Mouse (Mus musculus) stomach, embryonic 14.5 days (tissue): ENCODE results near the gene Tmem106c. TPM values are rescaled to one million over a fixed set of nuclear protein-coding genes. Genes with fewer than 3 reads are reported as not detected.

ENCODE experiments used
- ATAC-seq: fragments of 200-750 bp; cut with Nextera tagmentation; 2 replicates; pipeline ENCODE4 v1.8.0; 2017; ENCODE audit warnings: low read depth, moderate TSS enrichment; ENCODE audit not compliant: insufficient number of reproducible peaks, insufficient read depth, low FRiP score
- H3K27ac ChIP-seq: fragments of 300-500 bp; sonication (generic); 2 replicates; pipeline ENCODE4 v1.5.1; 2014; ENCODE audit warnings: mild to moderate bottlenecking, low read length, moderate library complexity, mixed read lengths
- H3K27me3 ChIP-seq: fragments of 300-500 bp; sonication (generic); 2 replicates; pipeline ENCODE4 v1.6.1; 2014; ENCODE audit warnings: low read length, control low read depth, mixed read lengths; ENCODE audit not compliant: control insufficient read depth, insufficient read depth
- H3K36me3 ChIP-seq: fragments of 300-500 bp; sonication (generic); 2 replicates; pipeline ENCODE4 v1.6.1; 2014; ENCODE audit warnings: mild to moderate bottlenecking, control low read depth, low read length, moderate library complexity, mixed read lengths; ENCODE audit not compliant: control insufficient read depth, insufficient read depth
- H3K4me1 ChIP-seq: fragments of 300-500 bp; sonication (generic); 2 replicates; pipeline ENCODE4 v1.6.1; 2014; ENCODE audit warnings: low read length, control low read depth, mixed read lengths; ENCODE audit not compliant: control insufficient read depth, insufficient read depth
- H3K4me2 ChIP-seq: fragments of 300-500 bp; sonication (generic); replicated peaks from 2 replicates; pipeline ENCODE4 v1.6.1; 2014; ENCODE audit warnings: low read depth, low read length, control low read depth
- H3K4me3 ChIP-seq: fragments of 300-500 bp; sonication (generic); 2 replicates; pipeline ENCODE4 v1.5.1; 2014; ENCODE audit warnings: low read depth, low read length, control low read depth
- H3K9ac ChIP-seq: fragments of 300-500 bp; sonication (generic); replicated peaks from 2 replicates; pipeline ENCODE4 v1.6.1; 2014; ENCODE audit warnings: low read depth, mild to moderate bottlenecking, control low read depth, low read length, moderate library complexity, mixed read lengths
- H3K9me3 ChIP-seq: fragments of 300-500 bp; sonication (generic); 2 replicates; pipeline ENCODE4 v1.6.1; 2016; ENCODE audit warnings: low read depth, low read length, control low read depth; ENCODE audit not compliant: control insufficient read depth
- WGBS: fragments of 180-500 bp; shearing (Covaris S2); extraction: QIAGEN DNeasy Blood & Tissue Kit; methylation state at CpG from one replicate; pipeline ENCODE4 v1.1.7; 2014; 5-methylcytosine and 5-hydroxymethylcytosine counted together
- polyA plus RNA-seq: library from polyadenylated mRNA; unstranded; fragments of >200 nt; fragmentation: Nextera tagmentation; extraction: Ambion mirVana; gene quantifications from 2 replicates; pipeline ENCODE4 v1.2.1, GENCODE M21; 2014

Tmem106c gene
- polyA plus RNA-seq, 1 experiment from 2014 or later, result 37.2 TPM

- WGBS, result 12% methylated on average over 4 of the region's 4 CpGs
- Histone ChIP-seq H3K27ac (no peak overlapping the region), H3K4me1 (0 out of 2 replicates have a peak, but pooled peaks cover 8% of the 10 kb centered on the region), H3K36me3 (no peaks in the 10 kb centered on the region), H3K27me3 (no peaks in the 10 kb centered on the region), H3K9me3 (no peaks in the 10 kb centered on the region), H3K4me2 (no peak overlapping the region), H3K9ac (no peak overlapping the region), H3K4me3 (no peak overlapping the region)
- no peak for ATAC-seq
Observed at GRCm38 (mm10) chr15:97955742-97956141, 8.3 kb upstream of the Tmem106c start.

- Histone ChIP-seq H3K27me3 (no peaks in the 10 kb centered on the region), H3K9ac (no peak overlapping the region), H3K36me3 (no peaks in the 10 kb centered on the region), H3K4me2 (no peak overlapping the region), H3K4me1 (0 out of 2 replicates have a peak, but pooled peaks cover 8% of the 10 kb centered on the region), H3K9me3 (no peaks in the 10 kb centered on the region), H3K4me3 (no peak overlapping the region), H3K27ac (no peak overlapping the region)
- 58% methylated on average over 11 of the region's 11 CpGs for WGBS
- ATAC-seq, result no peak
Observed at GRCm38 (mm10) chr15:97956416-97956815, 7.6 kb upstream of the Tmem106c start.

DNA sequence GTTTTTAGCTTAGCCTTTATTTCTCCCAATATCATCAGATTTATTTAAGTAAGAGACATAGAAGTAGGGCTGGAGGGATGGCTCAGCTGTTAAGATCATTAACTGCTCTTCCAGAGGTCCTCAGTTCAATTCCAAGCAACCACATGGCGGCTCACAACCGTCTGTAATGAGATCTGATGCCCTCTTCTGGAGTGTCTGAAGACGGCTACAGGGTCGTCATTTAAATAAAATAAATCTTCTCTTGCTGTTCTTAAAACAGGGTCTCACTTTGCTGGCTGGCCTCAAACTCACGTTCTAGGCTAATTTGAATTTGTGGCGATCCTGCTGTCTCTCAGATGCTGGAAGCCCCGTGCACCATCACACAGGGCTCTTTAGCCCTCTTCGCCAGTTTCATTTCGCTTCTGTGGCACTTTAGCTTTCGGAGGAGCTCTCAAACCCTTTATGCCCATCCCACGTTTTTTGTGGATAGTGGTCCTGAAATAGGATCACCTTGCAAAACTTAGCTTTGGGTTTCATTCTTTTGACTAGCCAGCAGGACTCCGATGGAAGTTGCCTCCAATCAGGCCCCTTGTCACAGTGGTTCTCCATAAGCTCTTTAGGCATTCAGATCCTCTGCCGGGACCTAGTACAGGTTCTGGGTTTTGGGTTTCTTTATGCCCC is 541 bp upstream of the Tmem106c start:
- H3K27me3 ChIP-seq, result no peaks in the 10 kb centered on the region
- peak overlapping the region; percentile 79 for H3K4me2 ChIP-seq
- H3K4me3 ChIP-seq, result peak overlapping the region; percentile 65
- H3K9ac ChIP-seq, result peak overlapping the region; percentile 45
- H3K36me3 ChIP-seq, result no peaks in the 10 kb centered on the region
- WGBS, result 9% methylated on average over 13 of the region's 13 CpGs
- no peak overlapping the region for H3K27ac ChIP-seq
- no peak for ATAC-seq
- peaks cover 5% of the 10 kb centered on the region; the same call in 1 of the 2 replicates for H3K4me1 ChIP-seq
- no peaks in the 10 kb centered on the region for H3K9me3 ChIP-seq

DNA sequence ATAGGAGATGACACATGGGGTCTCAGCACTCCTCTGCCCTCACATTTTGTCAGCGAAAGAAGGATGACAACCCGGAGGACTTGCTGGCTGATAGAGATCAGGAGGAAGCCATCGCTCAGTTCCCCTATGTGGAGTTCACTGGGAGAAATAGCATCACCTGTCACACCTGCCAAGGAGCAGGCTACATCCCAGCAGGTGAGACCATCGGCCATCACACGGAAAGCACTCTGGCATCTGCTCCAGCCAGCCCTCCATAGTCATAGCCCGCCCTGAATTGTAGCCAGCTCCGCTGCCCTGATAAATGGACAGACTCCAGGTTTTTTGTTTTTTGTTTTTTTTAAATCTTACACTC is 812 bp downstream of the Tmem106c start:
- Histone ChIP-seq H3K4me1 (peaks cover 5% of the 10 kb centered on the region; the same call in 1 of the 2 replicates), H3K4me3 (peak overlapping the region; percentile 65), H3K9me3 (no peaks in the 10 kb centered on the region), H3K27me3 (no peaks in the 10 kb centered on the region), H3K4me2 (peak overlapping the region; percentile 79), H3K27ac (no peak overlapping the region), H3K36me3 (no peaks in the 10 kb centered on the region), H3K9ac (0 out of 2 replicates have a peak overlapping the region, but pooled peaks have one; percentile 63)
- ATAC-seq, result peak; percentile 7; the same call in 1 of the 2 replicates
- WGBS, result 22% methylated on average over 7 of the region's 7 CpGs

- Histone ChIP-seq H3K4me1 (peaks cover 5% of the 10 kb centered on the region; the same call in 1 of the 2 replicates), H3K27ac (no peak overlapping the region), H3K4me3 (no peak overlapping the region), H3K4me2 (no peak overlapping the region), H3K9ac (no peak overlapping the region), H3K9me3 (no peaks in the 10 kb centered on the region), H3K36me3 (no peaks in the 10 kb centered on the region), H3K27me3 (no peaks in the 10 kb centered on the region)
- ATAC-seq, result no peak
- 66% methylated on average over 17 of the region's 17 CpGs for WGBS
Observed at GRCm38 (mm10) chr15:97965311-97966045, 1.5 kb downstream of the Tmem106c start.

GRCm38 (mm10) chr15:97970299-97970698 is 6.3 kb downstream of the Tmem106c start:
- H3K9me3 ChIP-seq, result no peaks in the 10 kb centered on the region
- 44% methylated on average over 6 of the region's 6 CpGs for WGBS

DNA sequence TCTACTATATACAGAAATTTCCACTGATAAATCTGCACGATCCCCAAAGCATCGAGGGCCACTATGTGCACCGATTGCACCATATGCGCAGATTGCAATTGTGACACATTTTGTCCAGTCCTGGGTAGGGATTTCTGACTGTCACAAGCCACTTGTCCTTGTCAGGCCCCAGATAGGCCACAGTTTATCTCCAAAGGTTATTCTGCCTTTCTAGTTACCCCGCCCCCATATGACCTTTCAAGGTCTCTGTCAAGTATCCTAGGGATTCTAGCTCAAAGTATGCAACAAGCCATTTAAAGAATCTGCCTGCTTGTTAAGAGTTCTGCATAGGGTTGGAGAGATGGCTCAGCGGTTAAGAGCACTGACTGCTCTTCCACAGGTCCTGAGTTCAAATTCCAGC is 8.6 kb downstream of the Tmem106c start:
- Histone ChIP-seq H3K36me3 (no peaks in the 10 kb centered on the region), H3K9me3 (no peaks in the 10 kb centered on the region), H3K27me3 (no peaks in the 10 kb centered on the region), H3K27ac (no peak overlapping the region), H3K9ac (no peak overlapping the region), H3K4me3 (no peak overlapping the region), H3K4me2 (no peak overlapping the region), H3K4me1 (no peaks in the 10 kb centered on the region)
- 86% methylated on average over 6 of the region's 6 CpGs for WGBS
- no peak for ATAC-seq

More at GRCm38 (mm10) chr15:97970299-97970698, 6.3 kb downstream of the Tmem106c start:
- ATAC-seq, result no peak
- Histone ChIP-seq H3K36me3 (no peaks in the 10 kb centered on the region), H3K27ac (no peak overlapping the region), H3K4me1 (no peaks in the 10 kb centered on the region), H3K4me2 (no peak overlapping the region), H3K9ac (no peak overlapping the region), H3K27me3 (no peaks in the 10 kb centered on the region), H3K4me3 (no peak overlapping the region)

DNA sequence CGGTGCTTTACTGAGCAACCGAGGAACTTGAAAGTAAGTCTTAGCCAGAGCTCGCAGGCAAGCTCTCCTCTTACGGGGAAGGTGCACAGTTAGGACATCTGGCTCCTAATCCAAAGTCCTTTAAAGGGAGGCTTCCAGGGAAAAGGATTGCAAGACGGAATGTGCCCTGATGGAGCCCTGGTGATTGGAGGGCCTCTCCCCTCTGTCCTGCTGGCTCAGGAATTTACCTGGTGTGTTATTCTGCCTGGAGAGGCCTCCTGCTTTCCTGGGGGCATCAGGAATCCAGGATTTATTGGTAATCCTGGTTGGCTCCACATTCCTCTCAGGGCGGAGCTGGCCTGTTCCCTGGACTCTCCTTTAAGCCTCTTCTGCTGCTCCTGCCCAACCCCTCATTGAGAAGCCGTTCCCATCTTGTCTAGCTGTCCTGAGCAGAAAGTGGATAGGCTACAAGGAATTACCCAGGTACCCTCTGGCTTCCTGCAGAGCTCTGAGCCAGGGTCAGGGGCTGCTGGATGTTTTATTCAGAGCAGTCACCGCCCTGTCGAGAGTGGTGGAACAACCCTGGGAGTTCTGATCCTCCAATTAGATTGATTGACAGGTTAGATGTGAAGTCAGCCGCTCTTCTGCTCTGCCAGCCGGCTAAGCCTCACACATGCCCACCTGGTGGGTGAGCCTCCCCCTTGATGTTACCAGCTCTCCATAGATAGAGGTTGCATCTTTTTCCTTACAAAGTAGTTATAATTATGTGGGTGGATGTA is 9.4 kb downstream of the Tmem106c start:
- Histone ChIP-seq H3K27ac (no peak overlapping the region), H3K27me3 (no peaks in the 10 kb centered on the region), H3K4me2 (no peak overlapping the region), H3K9ac (no peak overlapping the region), H3K36me3 (no peaks in the 10 kb centered on the region), H3K4me3 (no peak overlapping the region), H3K9me3 (no peaks in the 10 kb centered on the region), H3K4me1 (no peaks in the 10 kb centered on the region)
- 40% methylated on average over 11 of the region's 11 CpGs for WGBS
- no peak for ATAC-seq
